Mouse (Mus musculus) intestine, postnatal 0 days (tissue): ENCODE measurements around the gene Lrrc4c. TPM values are rescaled to one million over a fixed set of nuclear protein-coding genes. Genes with fewer than 3 reads are reported as not detected.

Source experiments
- ATAC-seq: fragments of 200-750 bp; cut with Nextera tagmentation; 2 replicates; pipeline ENCODE4 v1.8.0; 2017; ENCODE audit warnings: mild to moderate bottlenecking, moderate TSS enrichment, moderate library complexity
- H3K27ac ChIP-seq: fragments of 300-500 bp; sonication (generic); 2 replicates; pipeline ENCODE4 v1.5.1; 2014; ENCODE audit warnings: mild to moderate bottlenecking, low read depth, low read length, moderate library complexity
- H3K27me3 ChIP-seq: fragments of 300-500 bp; sonication (generic); replicated peaks from 2 replicates; pipeline ENCODE4 v1.6.1; 2014; ENCODE audit warnings: low read length, mixed read lengths; ENCODE audit not compliant: control insufficient read depth, insufficient read depth
- H3K36me3 ChIP-seq: fragments of 300-500 bp; sonication (generic); 2 replicates; pipeline ENCODE4 v1.6.1; 2014; ENCODE audit warnings: mild to moderate bottlenecking, moderate library complexity; ENCODE audit not compliant: control insufficient read depth, insufficient read depth
- H3K4me1 ChIP-seq: fragments of 300-500 bp; sonication (generic); replicated peaks from 2 replicates; pipeline ENCODE4 v1.6.1; 2014; ENCODE audit warnings: antibody characterized with exemption, low read length, mixed read lengths; ENCODE audit not compliant: control insufficient read depth, insufficient read depth
- H3K4me2 ChIP-seq: fragments of 300-500 bp; sonication (generic); replicated peaks from 2 replicates; pipeline ENCODE4 v1.6.1; 2014; ENCODE audit warnings: low read depth, mild to moderate bottlenecking, moderate library complexity
- H3K4me3 ChIP-seq: fragments of 300-500 bp; sonication (generic); 2 replicates; pipeline ENCODE4 v1.5.1; 2014; ENCODE audit warnings: low read depth, low read length
- H3K9ac ChIP-seq: fragments of 300-500 bp; sonication (generic); 2 replicates; pipeline ENCODE4 v1.6.1; 2014; ENCODE audit warnings: mild to moderate bottlenecking, low read depth, low read length
- H3K9me3 ChIP-seq: fragments of 300-500 bp; sonication (generic); 2 replicates; pipeline ENCODE4 v1.6.1; 2016; ENCODE audit warnings: mixed run types; ENCODE audit not compliant: control insufficient read depth
- CTCF ChIP-seq: sonication (generic); IDR thresholded peaks from 2 replicates; pipeline ENCODE4 v1.5.1; 2016; ENCODE audit warnings: low read depth, mild to moderate bottlenecking, control low read depth, antibody characterized with exemption, moderate library complexity
- WGBS: fragments of 180-500 bp; shearing (Covaris S2); extraction: QIAGEN DNeasy Blood & Tissue Kit; methylation state at CpG from one replicate; pipeline ENCODE4 v1.1.7; 2014; 5-methylcytosine and 5-hydroxymethylcytosine counted together
- polyA plus RNA-seq: library from polyadenylated mRNA; unstranded; fragments of >200 nt; fragmentation: Nextera tagmentation; extraction: Ambion mirVana; gene quantifications from 2 replicates; pipeline ENCODE4 v1.2.1, GENCODE M21; 2015

The Lrrc4c gene
- polyA plus RNA-seq, 1 experiment from 2014 or later = 1.2 TPM

DNA sequence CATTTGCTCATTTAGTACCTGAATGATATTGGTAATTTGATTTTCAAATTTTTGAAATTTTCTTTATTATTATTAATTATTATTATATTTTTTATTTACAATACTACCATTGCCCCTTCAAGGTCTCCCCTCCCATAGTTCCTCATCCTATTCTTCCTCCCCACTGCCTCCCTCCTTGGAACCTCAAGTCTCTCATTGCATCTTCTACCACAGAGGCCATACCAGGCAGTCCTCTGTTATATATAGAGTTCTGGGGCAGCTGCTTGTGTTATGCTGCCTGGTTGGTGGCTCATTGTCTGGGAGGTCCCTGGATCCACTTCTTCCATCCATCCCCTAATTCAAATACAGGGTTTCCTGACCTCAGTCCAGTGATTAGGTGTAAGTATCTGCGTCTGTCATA is 709.6 kb downstream of the Lrrc4c start:
- 88% methylated on average over 1 of the region's 1 CpGs for WGBS
- no peaks in the 10 kb centered on the region for H3K27me3 ChIP-seq
- no peaks in the 10 kb centered on the region for H3K4me1 ChIP-seq
- no peak overlapping the region for H3K4me3 ChIP-seq
- no peak for TF ChIP-seq CTCF
- H3K27ac ChIP-seq = no peak overlapping the region
- ATAC-seq = no peak
- H3K36me3 ChIP-seq = no peaks in the 10 kb centered on the region
- no peak overlapping the region for H3K4me2 ChIP-seq
- H3K9ac ChIP-seq = no peak overlapping the region
- no peaks in the 10 kb centered on the region for H3K9me3 ChIP-seq

- no peak for TF ChIP-seq CTCF
- no peak overlapping the region for H3K4me2 ChIP-seq
- no peaks in the 10 kb centered on the region for H3K27me3 ChIP-seq
- H3K36me3 ChIP-seq = no peaks in the 10 kb centered on the region
- no peaks in the 10 kb centered on the region for H3K4me1 ChIP-seq
- no peak overlapping the region for H3K27ac ChIP-seq
- no peak for ATAC-seq
- no peak overlapping the region for H3K9ac ChIP-seq
- H3K9me3 ChIP-seq = no peaks in the 10 kb centered on the region
- no peak overlapping the region for H3K4me3 ChIP-seq
These were observed 718.4 kb downstream of the Lrrc4c start for GRCm38 (mm10) chr2:97036401-97036800.

DNA sequence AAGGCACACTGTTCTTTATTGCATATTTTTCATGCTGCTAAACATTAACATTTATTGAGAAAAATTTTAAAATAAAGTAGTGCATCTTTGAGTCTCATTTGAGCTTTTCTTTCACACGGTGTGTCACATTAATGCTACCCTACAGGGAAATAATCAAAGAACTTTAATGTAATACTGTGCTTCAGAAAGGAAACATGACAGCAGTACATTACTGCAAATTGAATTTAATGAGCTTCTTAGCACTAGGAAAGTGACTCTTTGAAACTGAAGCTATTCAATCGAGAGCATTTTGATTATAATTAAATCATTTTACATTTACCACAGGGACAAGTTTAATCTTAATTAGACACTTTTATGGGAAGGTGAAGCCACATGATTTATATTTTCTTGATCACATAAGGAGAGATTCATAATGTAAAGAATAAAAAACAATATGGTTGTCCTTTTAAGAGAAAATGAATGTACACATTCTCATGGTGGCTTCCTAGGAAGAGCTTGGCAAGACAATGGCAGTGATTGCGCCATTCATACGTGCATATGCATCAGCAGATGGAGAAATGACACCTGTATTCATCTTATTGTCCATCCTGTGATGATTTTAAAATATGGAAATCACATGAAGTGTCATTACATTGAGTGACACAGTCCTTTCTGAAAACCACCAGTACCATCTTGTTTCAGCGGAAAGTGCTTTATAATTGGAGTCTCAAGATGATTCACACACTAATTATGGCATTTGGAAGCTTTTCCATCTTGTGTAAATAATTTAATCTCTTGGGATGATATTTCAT is 719.2 kb downstream of the Lrrc4c start:
- Histone ChIP-seq H3K4me3 (no peak overlapping the region), H3K9me3 (no peaks in the 10 kb centered on the region), H3K36me3 (no peaks in the 10 kb centered on the region), H3K27me3 (no peaks in the 10 kb centered on the region), H3K9ac (no peak overlapping the region), H3K27ac (no peak overlapping the region), H3K4me1 (no peaks in the 10 kb centered on the region), H3K4me2 (no peak overlapping the region)
- 83% methylated on average over 5 of the region's 5 CpGs for WGBS
- TF ChIP-seq CTCF = no peak
- no peak for ATAC-seq

GRCm38 (mm10) chr2:97044016-97044415 is 726.0 kb downstream of the Lrrc4c start:
- H3K27ac ChIP-seq = no peak overlapping the region
- no peaks in the 10 kb centered on the region for H3K27me3 ChIP-seq
- WGBS = 76% methylated on average over 3 of the region's 3 CpGs
- no peak overlapping the region for H3K4me3 ChIP-seq
- no peaks in the 10 kb centered on the region for H3K36me3 ChIP-seq
- H3K4me1 ChIP-seq = no peaks in the 10 kb centered on the region
- no peak for TF ChIP-seq CTCF
- no peak for ATAC-seq
- no peaks in the 10 kb centered on the region for H3K9me3 ChIP-seq
- no peak overlapping the region for H3K9ac ChIP-seq
- no peak overlapping the region for H3K4me2 ChIP-seq

- H3K4me1 ChIP-seq = no peaks in the 10 kb centered on the region
These were observed 727.7 kb downstream of the Lrrc4c start for GRCm38 (mm10) chr2:97045628-97046027.

DNA sequence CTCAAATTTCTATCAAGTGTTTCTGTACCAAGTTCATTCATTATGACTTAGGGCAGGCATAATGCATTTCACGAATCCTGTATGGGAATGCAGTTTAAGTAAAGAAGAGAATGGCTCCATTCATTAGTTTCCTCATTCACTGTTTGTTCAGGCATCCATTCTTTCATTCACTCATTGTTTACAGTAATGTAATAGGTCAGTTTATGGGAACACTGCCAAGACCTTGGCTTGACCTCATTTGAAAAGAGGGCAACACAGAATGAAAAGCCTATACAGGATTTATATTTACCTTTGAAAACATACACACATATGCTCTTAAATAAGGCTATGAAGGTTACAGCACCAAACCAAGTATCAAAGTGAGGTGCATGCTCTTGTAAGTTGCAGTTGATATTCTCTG is 762.2 kb downstream of the Lrrc4c start:
- H3K36me3 ChIP-seq = no peaks in the 10 kb centered on the region
- TF ChIP-seq CTCF = no peak
- H3K9me3 ChIP-seq = no peaks in the 10 kb centered on the region
- no peak overlapping the region for H3K27ac ChIP-seq
- no peak for ATAC-seq
- 36% methylated on average over 1 of the region's 1 CpGs for WGBS
- H3K4me3 ChIP-seq = no peak overlapping the region
- no peak overlapping the region for H3K9ac ChIP-seq
- H3K4me1 ChIP-seq = no peaks in the 10 kb centered on the region
- H3K27me3 ChIP-seq = no peaks in the 10 kb centered on the region
- no peak overlapping the region for H3K4me2 ChIP-seq

More at GRCm38 (mm10) chr2:97045628-97046027, 727.7 kb downstream of the Lrrc4c start:
- ATAC-seq = no peak
- Histone ChIP-seq H3K27me3 (no peaks in the 10 kb centered on the region), H3K9me3 (no peaks in the 10 kb centered on the region), H3K27ac (no peak overlapping the region), H3K4me2 (no peak overlapping the region), H3K4me3 (no peak overlapping the region), H3K36me3 (no peaks in the 10 kb centered on the region), H3K9ac (no peak overlapping the region)
- WGBS = 93% methylated on average over 3 of the region's 3 CpGs
- no peak for TF ChIP-seq CTCF
